Mouse (Mus musculus) CD4-positive, CD25-positive, alpha-beta regulatory T cell, adult 2 months (primary cell): ENCODE measurements around the gene Ift88.

Source experiments
- DNase-seq: peaks from one replicate; pipeline ENCODE4 v3.0.0-alpha.2; 2012; ENCODE audit warnings: low read depth, low spot score

Gene Ift88

DNA sequence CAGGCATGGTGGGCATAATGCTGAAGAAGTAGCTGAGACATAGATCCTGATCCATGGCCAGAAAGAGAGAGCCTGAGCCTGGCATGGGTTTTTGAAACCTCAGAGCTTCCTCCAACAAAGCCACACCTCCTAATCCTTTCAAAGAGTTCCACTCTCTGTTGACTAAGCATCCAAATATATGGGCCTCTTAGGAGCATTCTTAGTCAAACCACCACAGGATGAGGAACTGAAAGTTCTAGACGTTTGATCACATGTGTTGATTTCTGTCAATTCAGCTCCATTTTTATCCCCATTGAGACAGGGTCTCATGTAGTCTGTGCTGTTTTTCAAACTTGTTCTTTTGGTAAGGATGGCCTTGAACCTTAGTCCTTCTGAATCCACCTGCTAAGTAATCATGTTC lies 28.7 kb downstream of the Ift88 start:
- no peak for DNase-seq

DNA sequence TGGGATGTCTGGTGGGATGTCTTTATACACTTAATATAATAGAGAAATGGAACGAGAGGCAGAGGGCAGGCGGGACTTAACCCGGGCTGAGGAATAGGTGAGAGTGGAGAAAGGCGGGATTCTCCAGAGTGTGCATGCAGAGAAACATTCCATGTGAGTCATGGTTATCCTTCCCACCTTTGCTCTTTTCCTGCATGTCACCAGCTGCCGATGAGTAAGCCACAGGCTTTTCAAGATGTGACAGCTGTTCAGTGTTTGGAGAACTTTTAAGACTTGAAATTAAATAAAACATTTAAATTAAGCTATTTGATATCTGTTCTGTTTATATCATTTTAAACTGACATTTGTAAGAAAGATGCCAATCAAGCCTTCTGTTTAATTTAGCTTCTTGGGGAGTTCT lies 36.0 kb downstream of the Ift88 start:
- DNase-seq, result no peak

DNA sequence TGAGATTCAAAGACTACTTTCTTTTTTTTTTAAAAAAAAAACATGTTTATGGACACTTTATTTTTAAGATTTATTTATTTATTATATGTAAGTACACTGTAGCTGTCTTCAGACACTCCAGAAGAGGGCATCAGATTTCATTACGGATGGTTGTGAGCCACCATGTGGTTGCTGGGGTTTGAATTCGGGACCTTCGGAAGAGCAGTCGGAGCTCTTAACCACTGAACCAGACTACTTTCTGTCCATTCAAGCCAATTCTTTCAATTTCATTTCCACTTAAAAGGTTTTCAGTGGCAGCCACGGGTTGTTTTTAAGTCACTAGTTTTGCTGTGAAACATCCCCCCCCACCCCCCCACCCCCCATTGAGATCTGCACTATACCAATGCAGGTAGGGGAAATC lies 36.5 kb downstream of the Ift88 start:
- peak; percentile 5 for DNase-seq

DNA sequence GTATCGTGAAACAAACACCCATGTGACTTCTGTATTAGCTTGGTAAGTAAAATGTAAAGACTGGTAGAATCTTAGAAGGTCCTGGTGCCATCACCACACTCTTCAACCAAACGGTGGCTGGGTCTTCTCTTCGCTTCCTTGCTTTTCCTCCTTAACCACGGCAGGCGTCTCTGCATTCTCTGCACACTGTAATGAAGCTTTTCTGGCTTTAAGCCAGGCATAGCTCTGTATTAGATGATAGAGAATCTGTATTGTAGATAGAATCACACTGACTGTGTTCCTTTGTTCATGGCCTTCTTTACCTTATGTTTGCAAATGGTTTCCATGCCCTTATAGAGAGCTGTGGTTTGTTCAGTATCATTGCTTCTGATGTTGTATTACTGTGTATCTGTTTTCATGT lies 39.0 kb downstream of the Ift88 start:
- DNase-seq, result no peak

DNA sequence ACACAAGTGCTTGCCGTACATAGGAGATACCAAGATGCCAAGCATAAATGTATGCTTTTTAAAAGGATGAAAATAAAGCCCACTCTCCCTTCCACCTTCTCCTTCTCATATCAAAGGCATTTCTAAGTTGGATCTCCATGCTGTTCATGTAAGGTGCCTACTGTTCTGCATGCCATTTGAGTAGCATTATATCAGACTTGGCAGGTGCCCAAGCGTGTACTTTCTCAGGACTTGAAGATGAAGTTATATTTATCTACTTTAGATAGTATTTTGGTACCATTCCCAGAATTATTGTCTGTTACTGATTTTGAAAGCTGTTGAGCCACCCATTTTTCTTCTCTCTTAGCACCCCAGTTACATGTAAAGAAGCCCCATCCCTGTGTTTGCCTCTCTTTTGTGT lies 51.2 kb downstream of the Ift88 start:
- DNase-seq, result no peak

DNA sequence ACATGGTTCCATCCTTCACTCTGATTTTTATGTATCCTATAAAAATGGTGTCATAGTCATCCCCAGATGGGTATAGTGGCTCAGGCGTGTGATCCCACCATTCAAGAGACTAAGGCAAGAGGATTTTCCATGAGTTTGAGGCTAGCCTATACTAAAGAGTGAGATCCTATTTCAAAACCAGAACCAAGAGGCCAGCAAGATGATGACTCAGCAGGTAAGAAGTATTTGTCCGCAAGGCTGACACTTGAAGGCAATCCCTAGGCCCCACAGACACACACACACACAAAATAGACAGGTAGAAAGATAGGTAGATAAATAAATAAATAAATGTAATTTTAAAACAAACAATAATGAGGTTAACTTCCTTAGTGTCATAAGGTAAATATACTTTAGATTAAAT lies 58.4 kb downstream of the Ift88 start:
- no peak for DNase-seq

DNA sequence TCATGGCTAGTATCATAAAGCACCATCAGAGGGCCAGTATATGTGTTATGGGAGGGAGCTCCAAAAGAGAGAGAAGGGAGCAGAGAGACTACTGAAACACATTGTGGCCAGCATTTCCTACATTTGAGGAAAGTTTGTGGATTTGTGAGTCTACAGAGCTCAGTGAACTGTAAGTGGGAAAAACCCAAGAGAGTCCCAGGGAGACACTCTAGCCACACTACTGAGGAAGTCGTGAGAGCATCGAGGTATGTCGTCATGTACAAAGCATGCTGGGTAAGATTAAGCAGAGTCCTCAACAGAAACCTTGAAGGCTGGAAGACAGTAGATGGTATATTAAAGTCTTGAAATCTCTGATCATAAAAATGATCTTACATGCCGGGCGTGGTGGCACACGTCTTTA lies 60.3 kb downstream of the Ift88 start:
- no peak for DNase-seq

DNA sequence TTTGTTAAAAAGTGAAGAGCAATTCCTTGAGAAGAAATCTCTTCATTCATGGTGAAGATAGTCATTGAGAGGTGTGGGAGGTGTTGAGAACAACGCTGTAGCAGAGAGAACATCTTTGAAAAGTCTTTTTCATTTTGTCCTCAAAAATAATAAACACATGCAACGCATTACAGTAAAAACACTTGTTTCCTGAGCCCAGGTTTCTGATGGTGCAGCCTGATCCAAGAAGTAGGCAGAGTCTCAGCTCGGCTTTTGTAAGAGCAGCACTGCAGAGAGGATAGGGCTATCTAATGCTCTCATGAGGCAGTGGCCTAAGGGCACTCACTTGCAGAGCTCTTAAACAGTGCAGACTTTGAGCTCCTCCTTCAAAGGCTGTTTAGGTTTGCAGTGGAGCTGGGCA lies 65.8 kb downstream of the Ift88 start:
- no peak for DNase-seq

DNA sequence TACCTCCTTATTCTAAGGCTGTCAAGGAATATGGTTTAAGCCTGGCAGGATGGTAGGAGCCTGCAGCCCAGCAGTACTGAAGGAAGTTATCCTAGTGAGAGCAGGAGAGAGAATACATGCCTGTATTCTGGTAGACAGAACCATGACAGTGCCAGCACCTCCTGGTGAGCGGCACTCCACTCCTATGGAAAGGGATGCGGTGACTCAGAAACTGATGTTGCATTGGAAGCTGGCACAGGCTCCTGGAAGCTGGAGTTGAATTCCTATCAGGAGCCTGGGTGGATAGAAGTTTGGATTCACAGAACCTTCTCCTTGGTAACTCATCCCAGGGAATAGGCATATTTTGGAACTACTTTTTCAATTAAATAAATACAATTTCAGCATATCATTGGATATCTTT lies 70.0 kb downstream of the Ift88 start:
- DNase-seq, result no peak

DNA sequence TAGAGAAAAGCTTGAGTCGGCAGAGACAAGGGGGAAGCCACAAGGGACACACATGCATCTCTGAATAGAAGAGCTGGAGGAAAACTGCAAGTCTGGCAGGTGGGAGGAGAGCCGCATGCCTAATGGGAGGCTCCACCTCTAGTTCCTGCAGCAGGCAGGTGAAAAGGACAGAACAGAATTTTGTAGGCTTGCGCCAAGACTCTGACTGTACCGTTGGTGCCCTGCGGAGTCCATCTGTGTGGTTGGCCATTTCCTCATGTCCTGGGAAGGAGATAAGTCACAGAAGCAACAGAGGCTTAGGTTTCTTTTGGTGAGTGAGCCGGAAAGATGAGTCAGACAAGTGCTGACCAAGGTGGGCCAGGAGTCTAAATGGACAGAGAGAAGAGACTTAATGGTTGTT lies 79.9 kb downstream of the Ift88 start:
- DNase-seq, result no peak

DNA sequence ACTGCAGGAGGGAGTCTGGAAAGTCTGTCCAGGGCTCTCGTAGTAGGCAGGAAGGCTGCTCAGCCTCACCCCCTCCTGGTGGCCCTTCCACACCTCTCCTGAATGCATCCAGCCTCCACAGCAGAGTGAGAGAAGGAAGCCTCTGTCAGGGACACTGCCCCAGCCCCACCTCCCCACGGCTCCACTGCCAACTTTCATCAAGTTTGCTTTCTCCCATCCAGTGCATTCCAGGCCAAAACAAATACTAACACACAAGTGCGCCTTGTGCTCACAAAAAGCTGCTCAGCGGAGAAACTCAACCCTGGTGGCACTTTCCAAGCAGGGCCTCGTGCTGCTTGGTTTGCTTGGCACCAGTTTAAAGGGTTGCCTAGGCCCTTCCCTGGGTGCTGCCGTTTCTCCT lies 85.7 kb downstream of the Ift88 start:
- DNase-seq, result no peak

DNA sequence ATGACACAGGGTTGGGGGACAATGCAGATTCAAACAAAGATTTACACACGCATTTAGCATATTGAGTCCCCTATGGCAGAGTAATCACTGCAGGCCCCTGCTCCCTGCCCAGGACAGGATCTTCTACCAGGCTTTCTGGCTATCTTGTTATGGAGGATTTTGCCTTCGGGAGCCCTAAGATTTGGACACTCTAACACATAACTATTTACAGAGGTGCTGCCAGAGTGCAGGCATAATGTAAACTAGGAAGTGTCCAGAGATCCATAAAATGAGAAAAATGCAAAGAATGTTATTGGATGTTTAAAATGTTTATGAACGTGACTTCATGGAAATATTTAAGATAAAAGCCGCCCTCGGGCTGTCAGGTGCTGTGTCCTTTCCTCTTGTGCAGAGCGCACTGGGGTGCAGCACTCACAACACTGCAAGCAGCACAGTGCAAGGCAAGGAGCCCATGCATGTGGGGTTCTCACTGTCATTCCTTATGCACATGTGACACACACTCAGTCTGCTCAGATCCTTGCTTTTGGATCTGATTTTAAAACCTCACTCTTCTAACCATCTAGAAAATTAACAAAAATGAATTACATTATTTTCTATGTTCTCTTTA lies 91.4 kb downstream of the Ift88 start:
- DNase-seq, result no peak

DNA sequence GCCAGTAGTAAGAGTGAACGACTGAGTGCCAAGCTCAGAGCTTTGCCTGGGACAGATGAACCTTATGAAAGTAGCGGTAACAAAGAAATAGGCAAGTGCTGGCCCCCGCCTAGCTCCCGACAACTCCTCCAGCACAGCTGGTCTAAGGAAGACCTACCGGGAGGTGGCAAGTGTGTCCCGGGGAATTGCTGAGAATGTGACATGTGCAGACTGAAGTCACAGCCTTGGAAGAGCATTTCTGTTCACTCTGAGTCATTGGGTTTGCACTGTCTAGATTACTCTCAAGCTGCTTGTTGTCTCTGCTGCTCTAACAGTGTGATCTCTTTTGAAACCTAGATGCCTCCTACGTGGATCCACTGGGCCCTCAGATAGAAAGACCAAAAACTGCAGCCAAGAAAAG lies 93.1 kb downstream of the Ift88 start:
- no peak for DNase-seq

DNA sequence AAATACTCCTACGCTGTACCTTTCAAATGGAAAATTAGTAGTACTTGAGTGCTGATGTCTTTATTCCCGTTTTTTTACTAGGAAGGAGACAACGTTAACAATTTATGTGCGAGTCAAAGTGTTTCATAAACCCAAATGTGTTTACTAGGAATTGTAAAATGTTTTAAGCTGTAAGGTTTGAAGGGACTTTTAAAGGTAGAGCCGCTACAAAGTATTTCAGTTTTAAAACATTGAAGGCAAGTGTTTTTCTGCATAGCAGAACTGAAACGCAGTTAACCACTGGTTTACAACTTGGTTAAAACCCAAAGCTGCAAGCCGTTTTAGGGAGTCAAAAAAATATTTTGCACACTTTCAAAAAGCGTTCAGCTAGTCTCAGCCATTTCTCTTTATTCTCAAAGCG lies 99.9 kb downstream of the Ift88 start:
- no peak for DNase-seq

DNA sequence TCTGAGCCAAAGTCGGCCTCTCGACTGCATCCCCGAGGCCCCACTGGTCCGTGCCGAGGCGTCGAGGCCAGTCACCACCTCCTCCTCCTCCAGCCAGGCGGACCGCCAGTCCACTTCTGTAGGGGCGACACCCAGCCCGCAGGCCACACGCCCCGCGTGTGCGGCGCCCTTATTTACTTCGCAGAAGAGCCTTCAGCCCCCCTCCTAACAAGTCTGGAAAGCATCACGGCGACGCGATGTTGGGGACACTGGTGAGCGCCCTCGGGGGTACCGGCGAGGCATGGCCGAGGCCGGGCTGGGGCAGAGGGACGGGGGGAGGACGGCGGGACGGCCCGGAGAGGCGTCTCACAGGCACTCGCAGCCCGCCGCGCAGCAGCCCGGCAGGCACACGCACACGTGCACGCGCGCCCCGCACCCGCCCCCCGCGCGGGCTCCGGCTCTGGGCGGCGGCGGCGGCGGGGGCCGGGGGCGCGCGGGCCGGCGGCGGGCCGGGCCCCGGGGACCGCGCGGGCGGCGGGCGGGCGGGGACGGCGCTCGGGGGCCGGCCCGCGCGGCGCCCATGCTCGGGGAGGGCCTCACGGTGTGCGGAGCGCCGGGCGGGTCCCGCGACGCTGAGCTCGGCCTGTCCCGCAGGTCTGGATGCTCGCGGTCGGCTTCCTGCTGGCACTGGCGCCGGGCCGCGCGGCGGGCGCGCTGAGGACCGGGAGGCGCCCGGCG lies 101.0 kb downstream of the Ift88 start, which contains the start of gene Il17d:
Gene Il17d (plus strand): TSS at position 107 of the 717 bp plus-strand sequence.
- peak; percentile 55 for DNase-seq

DNA sequence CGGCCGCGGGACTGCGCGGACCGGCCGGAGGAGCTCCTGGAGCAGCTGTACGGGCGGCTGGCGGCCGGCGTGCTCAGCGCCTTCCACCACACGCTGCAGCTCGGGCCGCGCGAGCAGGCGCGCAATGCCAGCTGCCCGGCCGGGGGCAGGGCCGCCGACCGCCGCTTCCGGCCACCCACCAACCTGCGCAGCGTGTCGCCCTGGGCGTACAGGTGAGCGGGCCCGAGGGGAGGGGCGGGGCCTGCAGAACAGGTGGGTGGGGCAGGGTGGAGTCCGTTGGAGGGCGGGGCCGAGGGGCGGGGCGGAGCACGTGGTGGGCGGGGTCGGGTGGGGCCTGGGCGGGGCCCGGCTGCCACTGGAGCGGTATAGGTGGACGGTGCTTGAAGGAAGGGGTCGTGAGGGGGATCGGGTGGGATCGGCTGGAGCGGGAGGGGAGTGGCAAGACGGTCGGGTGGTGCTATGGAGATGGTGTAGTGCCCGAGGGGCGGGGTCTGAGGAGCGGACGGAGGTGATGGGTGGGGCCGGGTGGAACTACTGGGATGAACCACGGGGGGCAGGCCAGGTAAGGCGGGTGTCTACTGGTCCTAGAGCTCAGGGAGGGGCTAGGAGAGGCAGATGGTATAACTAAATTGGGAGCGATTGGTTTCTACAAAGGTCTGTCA lies 101.7 kb downstream of the Ift88 start:
- peak; percentile 72 for DNase-seq

DNA sequence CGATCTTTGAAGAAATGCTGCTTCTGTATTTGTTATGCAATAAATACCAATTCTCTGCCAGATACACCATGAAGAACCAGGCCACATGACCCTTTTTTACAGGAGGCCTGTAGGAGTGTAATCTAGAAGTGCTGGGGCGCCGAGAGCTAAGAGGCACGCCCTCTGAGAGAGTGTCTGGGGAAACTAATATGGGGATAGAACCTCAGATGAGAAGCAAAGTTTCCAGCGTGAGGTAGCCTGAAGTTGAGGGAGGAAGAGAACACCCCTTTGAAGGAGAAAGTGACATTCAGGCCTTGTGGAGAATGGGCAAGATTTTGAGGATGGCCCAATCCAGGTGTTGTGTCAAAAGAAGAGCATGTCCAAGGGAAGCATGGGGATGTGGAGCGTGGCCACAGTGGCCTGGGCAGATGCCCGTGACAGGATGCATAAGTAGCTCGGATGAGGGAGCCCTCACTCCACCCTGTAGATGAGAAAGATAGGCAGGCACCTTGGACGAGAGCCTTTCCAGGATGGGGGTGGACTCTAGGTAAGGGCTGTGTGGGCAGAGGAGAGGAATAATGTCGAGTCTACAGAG lies 102.3 kb downstream of the Ift88 start:
- DNase-seq, result no peak

DNA sequence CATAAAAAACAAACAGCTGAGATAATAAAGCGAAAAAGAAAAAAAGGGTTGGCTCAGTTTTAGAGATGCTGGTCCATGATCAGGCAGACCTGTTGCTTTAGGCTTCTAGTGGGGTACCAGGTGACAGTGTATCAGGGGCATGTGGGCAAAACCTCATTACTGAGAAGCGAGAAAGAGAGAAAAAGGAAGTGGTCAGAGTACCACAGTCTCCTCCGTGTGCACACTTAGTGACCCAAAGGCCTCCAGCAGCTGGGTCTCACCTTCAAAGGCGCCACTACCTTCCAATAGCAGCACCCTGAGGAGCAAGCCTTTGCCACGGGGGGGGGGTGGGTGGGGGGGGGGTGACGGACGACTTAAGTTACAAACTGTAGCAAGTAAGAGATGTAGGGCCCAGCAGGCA lies 103.3 kb downstream of the Ift88 start:
- DNase-seq, result no peak

DNA sequence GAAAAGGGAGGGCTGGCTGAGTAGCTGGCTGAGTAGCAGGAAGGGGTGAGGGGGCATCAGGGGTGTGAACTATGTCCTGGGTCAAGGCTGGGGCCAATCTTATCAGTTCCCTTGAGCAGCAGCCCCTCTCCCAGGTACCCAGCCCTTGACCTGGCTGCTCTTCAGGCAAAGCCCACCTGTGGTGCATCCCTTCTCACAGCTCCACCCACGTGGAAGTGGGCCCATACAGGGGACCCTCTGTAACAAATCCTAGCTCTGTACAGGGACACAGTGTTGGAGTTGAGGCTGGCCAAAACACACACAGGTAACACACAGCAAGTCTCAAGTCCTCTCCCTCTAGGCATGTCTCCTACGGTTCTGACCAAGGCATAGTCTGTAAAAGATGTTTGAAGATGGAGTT lies 103.7 kb downstream of the Ift88 start:
- no peak for DNase-seq

DNA sequence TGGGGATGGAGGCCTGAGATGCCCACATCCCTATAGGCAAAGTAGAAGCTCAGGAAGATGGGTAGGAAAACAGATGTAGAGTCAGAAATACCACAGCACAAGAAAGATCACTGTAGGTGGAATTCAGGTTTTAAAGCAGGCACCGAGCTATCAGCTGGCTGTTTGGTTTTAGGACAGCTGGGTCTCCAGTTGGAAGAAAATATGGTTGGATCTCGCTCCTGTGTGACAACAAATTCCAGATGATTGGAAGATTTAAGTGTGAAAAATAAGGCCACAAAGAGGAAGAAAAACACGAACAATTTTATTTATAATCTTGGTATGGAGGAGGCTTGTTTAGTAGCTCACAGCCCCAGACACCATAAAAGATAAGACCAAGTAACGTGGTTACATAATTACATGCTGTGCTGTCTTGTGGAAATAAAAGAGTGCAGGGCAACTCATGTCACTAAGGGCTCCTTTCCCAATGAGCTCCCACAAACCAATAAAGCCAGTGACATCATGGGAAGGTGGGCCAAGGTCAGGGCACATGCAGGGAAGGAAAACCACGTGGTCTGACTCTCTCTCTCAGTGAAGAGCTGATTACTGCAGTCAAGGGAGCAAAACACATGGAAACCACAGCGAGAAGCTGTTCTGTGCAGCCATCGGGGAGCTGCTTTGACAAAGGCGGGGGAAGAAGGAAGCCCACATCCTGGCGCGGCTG lies 105.4 kb downstream of the Ift88 start:
- no peak for DNase-seq

DNA sequence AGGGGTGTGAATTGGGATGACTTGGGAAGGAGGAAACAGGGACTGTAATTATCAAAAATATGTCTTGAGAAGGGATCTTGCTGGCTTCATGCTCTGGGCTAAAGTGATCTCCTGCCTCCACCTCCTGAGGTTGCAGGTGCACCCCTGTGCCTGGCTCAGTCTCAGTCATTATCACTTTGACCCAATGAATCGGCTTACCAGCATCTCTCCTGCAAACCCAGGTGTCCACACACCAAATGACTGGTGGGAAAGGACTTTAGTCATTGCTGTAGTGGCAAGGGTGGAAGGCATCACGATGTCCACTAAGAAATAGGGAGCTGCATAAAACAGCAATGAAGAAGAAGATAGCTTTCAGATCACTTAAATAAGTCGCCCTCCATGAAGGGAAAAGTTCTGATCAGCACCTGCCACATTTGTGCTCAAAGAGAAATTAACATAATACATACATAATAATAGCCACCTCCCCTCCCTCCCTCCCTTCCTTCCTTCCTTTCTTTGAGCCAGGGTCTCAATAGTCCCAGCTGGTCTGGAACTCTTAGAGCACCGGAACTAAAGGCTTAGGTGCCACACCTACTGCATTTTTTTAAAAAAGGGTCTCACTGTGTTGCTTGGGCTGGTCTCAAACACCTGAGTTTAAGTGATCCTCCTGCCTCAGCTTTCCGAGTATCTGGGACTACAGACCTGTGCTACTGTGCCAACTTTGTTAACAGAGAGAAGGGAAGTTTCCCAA lies 106.1 kb downstream of the Ift88 start:
- no peak for DNase-seq

DNA sequence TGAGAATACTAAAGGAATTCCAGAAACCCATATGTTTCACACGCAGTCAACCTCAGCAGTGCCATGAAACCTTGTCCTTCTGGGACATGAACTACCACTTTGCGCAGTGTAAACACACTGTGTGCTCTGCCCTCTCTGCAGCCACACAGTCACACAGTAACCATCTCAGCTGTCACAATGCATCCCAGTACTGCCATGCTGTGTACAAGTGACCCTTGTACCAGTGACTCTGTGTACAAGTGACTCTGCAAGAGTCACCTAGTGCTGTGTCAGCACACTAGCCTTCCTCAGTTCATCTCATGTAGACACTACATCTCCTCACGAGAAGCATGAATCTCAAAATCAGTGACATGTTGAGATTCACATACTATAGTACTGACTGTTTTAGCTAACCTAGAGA lies 108.7 kb downstream of the Ift88 start:
- DNase-seq, result no peak
